Mouse (Mus musculus): ENCODE data around the gene Plcb4.

The Plcb4 gene

GRCm38 (mm10) chr2:136000933-136001332 lies 342.1 kb downstream of the Plcb4 start:
- no peak for DNase-seq (ENCODE audit: low read depth, low spot score)

DNA sequence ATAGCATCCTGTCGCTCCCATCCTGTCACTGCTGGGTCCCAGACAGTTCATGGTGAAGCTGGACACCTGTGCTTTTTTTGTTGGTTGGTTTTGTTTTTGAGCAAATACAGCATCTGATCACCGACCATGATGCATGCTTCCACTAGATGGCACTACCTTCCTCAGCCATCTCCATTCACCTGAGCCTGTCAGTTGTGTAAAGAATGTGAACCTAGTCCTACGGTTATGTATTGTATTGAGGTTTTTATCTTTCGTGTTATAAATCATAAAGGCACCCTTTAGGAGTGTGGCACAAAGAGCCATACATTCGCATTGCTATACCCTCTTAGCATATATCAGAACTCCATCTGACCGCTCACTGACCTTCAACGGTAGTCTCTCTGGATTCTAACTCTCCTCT lies 343.3 kb downstream of the Plcb4 start:
- DNase-seq (ENCODE audit: low read depth, low spot score) = peak; percentile 8

- no peak for DNase-seq (ENCODE audit: low read depth, low spot score)
These were observed 345.0 kb downstream of the Plcb4 start for GRCm38 (mm10) chr2:136003836-136004235.

- no peak for DNase-seq (ENCODE audit: low read depth, low spot score)
These were observed 347.5 kb downstream of the Plcb4 start for GRCm38 (mm10) chr2:136006280-136006679.

DNA sequence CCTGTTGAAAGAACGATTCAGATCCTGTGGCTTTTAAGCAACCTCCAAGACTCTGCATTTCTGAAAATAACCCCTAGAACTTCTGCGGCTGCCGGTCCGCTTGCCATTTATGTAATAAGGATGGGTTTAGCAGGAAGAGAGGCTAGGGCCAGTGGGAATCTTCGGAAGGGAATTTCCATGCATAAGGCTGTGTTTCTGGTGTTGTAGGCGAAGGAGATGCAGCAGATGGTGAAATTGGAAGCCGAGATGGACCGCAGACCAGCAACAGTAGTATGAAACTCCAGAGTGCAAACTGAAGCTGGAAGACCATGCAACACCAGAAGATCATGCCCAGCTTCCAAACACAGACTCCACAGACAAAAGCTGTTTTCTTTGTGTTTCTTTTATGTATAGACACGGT lies 353.9 kb downstream of the Plcb4 start:
- DNase-seq (ENCODE audit: low read depth, low spot score) = no peak

- no peak for DNase-seq (ENCODE audit: low read depth, low spot score)
These were observed 389.7 kb downstream of the Plcb4 start for GRCm38 (mm10) chr2:136048464-136048863.

GRCm38 (mm10) chr2:136050793-136051615 lies 392.2 kb downstream of the Plcb4 start:
- DNase-seq (ENCODE audit: low read depth, low spot score) = no peak

GRCm38 (mm10) chr2:136051688-136052289 lies 393.0 kb downstream of the Plcb4 start, which contains the start of gene Lamp5:
Lamp5 (plus strand) TSS chr2:136052239.
- DNase-seq (ENCODE audit: low read depth, low spot score) = no peak

DNA sequence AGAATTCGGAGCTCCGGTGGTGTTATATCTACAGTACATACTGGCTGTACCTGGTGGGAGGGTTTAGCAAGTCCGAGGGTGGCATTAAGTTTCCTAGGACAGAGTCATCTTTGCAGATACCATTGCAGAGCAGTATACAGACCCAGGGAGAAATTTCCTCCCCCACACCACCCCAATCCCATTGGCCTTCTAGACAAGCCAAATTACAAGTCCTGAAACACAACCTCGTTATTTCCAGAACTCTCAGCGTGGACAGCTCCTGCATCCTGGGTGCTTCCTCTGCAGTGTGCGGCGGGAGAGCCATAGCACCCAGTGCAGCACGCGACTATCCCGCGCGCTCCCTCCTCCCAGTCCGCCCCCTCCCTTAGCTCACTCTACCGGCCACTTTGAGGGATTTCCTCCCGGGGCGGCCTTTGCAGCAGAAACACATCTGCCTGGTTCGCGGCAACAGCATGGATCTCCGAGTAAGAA lies 399.1 kb downstream of the Plcb4 start:
- no peak for DNase-seq (ENCODE audit: low read depth, low spot score)

GRCm38 (mm10) chr2:136058398-136058797 lies 399.6 kb downstream of the Plcb4 start:
- DNase-seq (ENCODE audit: low read depth, low spot score) = no peak

GRCm38 (mm10) chr2:136059029-136059669 lies 400.3 kb downstream of the Plcb4 start:
- no peak for DNase-seq (ENCODE audit: low read depth, low spot score)
